Mouse (Mus musculus) cerebellum, adult 9-11 months (tissue): ENCODE data around the gene Hdac4.

Experiments used
- DNase-seq: peaks from one replicate; pipeline ENCODE4 v3.0.0; 2022

The Hdac4 gene

GRCm38 (mm10) chr1:92195360-92196149, at the start of gene Hdac4:
Gene Hdac4 (minus strand): TSS chr1:92195699.
- peak; percentile 88 for DNase-seq

- DNase-seq, result no peak
Measured at GRCm38 (mm10) chr1:92243549-92243948, 48.0 kb upstream of the Hdac4 start.

- DNase-seq, result no peak
Measured at GRCm38 (mm10) chr1:92240072-92240471, 44.6 kb upstream of the Hdac4 start.

- DNase-seq, result no peak
Measured at GRCm38 (mm10) chr1:92235600-92235999, 40.1 kb upstream of the Hdac4 start.

GRCm38 (mm10) chr1:92225297-92225696, 29.8 kb upstream of the Hdac4 start:
- DNase-seq, result no peak

GRCm38 (mm10) chr1:92223956-92224891, 28.7 kb upstream of the Hdac4 start:
- peak; percentile 11 for DNase-seq

GRCm38 (mm10) chr1:92216710-92217109, 21.2 kb upstream of the Hdac4 start:
- no peak for DNase-seq

- DNase-seq, result peak; percentile 30
Measured at GRCm38 (mm10) chr1:92215996-92216630, 20.6 kb upstream of the Hdac4 start.

GRCm38 (mm10) chr1:92215131-92215638, 19.7 kb upstream of the Hdac4 start:
- DNase-seq, result no peak

GRCm38 (mm10) chr1:92212003-92212750, 16.7 kb upstream of the Hdac4 start:
- no peak for DNase-seq

GRCm38 (mm10) chr1:92202639-92203352, 7.3 kb upstream of the Hdac4 start:
- no peak for DNase-seq

- no peak for DNase-seq
Measured at GRCm38 (mm10) chr1:92190463-92190862, 5.0 kb downstream of the Hdac4 start.

- DNase-seq, result no peak
Measured at GRCm38 (mm10) chr1:92187137-92187536, 8.4 kb downstream of the Hdac4 start.

- no peak for DNase-seq
Measured at GRCm38 (mm10) chr1:92184600-92184999, 10.9 kb downstream of the Hdac4 start.

- DNase-seq, result no peak
Measured at GRCm38 (mm10) chr1:92183101-92183790, 12.3 kb downstream of the Hdac4 start.

- DNase-seq, result peak; percentile 51
Measured at GRCm38 (mm10) chr1:92181970-92182369, 13.5 kb downstream of the Hdac4 start.

GRCm38 (mm10) chr1:92180141-92181137, 15.1 kb downstream of the Hdac4 start:
- peak; percentile 100 for DNase-seq

GRCm38 (mm10) chr1:92179489-92180006, 16.0 kb downstream of the Hdac4 start:
- peak; percentile 79 for DNase-seq

- peak; percentile 52 for DNase-seq
Measured at GRCm38 (mm10) chr1:92179070-92179469, 16.4 kb downstream of the Hdac4 start.
